Mouse (Mus musculus) lung, postnatal 10 days (tissue): ENCODE measurements around the gene Gm8332.
"Not testable (repeated sequence)": the region's sequence is repeated elsewhere in the genome, so short reads cannot be mapped to it uniquely, and the experiment has no call there.

Experiments used
- DNase-seq: peaks from one replicate; pipeline ENCODE4 v3.0.0; 2021

Gm8332 gene

DNA sequence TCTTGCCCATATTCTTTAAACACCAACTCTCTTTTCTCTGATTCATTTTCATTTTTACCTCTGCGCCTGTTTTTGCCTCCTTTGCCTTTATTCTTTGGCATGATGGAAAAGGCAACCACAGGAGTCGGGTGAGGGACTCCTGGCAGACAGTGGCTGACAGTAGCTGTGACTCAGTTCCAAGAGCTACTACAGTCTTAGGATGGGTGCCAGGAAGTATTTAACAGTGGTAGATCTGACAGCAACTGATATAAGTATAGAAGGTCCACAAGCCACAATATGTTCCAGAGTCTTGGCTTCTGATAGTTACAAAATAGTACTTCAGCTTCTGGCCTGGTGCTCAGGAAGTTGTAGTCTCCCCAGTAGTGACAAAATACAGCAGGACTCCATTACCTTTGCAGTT lies at the start of gene Gm8332:
Gm8332 (minus strand) TSS at position 101 of the 400 bp plus-strand sequence.
- DNase-seq = not testable (repeated sequence)

DNA sequence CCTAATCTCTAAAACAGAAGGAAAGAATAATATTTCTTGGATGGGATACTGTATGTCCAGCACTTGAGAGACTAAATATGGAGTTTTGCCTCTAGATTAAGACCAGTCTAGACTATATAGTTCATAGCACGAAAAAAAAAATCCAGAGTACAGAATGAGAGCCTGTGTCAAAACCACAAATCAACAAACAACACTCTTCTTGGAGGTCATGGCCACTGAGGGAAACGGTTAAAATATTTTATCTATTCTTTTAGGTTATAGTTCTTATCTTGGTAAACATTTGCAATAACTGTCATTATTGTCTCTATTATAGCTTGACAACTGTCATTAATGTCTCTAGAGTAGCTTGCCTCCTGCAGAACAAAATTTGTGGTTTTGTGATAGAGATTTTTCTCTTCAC lies 47.3 kb upstream of the Gm8332 start:
- DNase-seq = not testable (repeated sequence)

DNA sequence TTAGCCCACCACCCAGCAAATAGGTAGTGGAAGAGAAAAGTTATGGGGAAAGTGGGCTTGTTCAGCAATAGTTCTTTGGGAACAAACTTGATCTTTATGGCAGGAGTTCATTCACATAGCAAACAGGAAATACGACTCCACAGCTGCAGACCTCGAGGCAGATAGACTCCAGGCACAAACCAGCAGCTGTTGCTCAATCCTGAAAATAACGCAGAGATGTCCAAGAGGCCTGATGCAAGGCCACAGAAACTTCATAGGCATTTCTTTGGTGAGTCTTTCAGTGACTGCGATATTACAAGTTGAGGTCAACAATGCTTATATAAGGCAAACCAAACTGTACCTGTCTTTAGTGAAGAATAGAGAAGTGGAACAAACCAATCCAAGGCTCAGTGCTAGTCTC lies 43.2 kb upstream of the Gm8332 start:
- not testable (repeated sequence) for DNase-seq

DNA sequence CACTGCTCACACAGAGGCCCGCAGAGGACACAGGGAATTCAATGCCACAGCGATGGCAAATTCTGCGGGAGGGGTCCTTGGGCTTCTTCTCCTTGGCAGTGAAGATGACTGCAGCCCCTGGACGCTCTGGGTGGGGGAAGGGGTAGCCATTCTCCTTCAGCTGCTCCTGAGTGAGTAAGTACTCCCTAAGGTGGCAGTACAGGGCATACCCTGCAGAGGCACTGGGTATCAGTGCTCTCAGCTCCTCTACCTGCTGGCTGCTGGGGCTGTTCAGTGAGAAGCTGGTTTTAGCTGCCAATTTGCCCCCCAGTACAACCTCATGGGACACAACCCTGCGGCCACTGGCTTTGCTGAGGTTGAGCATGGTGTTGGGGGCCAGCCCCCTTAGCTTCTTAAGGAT lies 35.3 kb upstream of the Gm8332 start:
- DNase-seq = not testable (repeated sequence)

DNA sequence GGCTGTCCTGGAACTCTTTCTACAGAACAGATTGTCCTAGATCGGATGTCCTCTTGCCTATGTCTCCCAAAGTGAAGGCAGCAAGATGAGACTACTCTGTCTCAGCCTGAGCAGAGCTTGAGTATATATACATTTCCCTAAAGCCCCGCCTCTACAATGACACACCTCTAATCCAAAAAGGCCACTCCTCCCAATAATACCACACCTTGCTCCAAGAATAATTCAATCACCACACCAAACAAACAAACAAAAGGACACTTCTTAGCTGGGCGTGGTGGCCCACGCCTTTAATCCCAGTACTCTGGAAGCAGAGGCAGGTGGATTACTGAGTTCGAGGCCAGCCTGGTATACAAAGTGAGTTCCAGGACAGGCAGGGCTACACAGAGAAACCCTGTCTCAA lies 24.5 kb upstream of the Gm8332 start, which contains the start of gene Gm5662:
Gm5662 (minus strand) TSS at position 101 of the 400 bp plus-strand sequence.
- DNase-seq = not testable (repeated sequence)

DNA sequence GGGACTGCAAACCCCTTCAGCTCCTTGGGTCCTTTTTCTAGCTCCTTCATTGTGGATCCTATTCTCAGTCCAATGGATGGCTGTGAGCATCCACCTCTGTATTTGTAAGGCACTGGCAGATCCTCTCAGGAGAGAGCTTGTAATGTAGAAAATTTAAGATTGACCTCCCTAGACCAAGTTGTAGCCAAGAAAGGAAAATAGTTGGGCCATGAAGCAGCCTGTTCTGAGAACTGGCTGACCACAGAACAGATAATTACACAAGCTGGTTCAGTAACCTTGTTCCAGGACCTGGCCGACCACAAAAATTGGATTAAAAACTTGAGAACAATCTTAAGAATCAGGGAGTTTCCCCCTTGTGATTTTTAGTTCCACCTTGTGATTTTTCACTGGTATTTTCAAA lies 7.3 kb upstream of the Gm8332 start:
- no peak for DNase-seq

DNA sequence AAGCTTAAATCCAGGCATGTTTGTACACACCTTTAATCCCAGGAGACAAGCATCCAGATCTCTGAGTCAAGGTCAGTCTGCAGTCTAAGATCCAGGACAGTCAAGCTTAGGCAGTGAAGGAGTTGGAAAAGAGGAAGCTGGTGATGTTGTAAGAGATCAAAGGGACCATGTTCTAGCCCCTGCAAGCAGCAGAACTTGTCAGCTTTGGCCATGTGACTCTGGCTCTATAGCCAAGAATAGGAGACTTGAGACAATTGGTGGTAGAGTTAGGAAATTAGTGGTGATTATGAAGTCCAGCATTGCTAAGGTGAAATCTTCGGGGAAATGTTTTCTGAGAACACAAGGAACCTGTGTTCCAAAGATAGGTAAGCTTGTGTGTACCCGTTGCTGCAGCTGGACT lies 6.0 kb upstream of the Gm8332 start:
- not testable (repeated sequence) for DNase-seq

DNA sequence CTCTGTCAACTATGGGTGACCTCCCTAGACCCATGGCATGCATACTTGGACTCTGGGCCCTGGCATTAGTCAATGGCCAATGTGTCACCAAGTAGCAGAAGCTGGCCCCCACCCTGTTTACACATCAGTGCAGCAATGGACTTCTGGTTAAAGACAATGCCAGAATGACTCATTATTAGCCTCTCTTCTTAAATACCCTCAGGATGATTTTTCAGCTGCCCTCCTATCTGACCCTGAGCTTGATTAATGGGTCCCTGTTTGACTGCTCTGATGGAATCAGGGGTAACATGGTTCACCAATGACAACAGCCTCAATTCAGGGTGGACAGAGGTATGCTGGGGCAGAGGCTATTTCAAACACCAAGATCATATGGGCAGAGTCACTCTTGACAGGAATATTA lies 4.1 kb downstream of the Gm8332 start:
- not testable (repeated sequence) for DNase-seq

DNA sequence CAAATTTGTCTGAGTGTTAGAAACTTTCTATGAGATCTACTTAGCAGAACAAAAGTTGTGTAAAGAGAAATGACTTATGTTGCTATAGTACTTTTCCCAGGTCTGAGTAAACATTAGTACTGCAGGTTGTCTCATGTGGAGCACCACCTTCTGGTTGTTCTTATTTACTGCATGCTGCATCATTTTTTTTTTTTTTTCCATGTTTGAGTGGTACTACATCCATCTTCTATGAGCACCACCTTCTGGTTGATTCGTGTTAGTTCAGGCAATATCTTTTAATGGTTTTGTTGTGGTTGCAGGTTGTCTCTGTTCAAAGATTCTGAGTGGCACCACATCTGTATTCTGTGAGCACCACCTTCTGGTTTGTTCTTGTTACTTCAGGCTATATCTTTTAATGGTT lies 7.0 kb downstream of the Gm8332 start:
- not testable (repeated sequence) for DNase-seq

DNA sequence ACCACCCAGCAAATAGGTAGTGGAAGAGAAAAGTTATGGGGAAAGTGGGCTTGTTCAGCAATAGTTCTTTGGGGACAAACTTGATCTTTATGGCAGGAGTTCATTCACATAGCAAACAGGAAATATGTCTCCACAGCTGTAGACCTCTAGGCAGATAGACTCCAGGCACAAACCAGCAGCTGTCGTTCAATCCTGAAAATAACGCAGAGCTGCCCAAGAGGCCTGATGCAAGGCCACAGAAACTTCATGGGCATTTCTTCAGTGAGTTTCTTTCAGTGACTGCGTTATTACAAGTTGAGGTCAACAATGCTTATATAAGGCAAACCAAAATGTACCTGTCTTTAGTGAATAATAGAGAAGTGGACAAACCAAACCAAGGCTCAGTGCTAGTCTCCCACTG lies 30.5 kb downstream of the Gm8332 start:
- no peak for DNase-seq

DNA sequence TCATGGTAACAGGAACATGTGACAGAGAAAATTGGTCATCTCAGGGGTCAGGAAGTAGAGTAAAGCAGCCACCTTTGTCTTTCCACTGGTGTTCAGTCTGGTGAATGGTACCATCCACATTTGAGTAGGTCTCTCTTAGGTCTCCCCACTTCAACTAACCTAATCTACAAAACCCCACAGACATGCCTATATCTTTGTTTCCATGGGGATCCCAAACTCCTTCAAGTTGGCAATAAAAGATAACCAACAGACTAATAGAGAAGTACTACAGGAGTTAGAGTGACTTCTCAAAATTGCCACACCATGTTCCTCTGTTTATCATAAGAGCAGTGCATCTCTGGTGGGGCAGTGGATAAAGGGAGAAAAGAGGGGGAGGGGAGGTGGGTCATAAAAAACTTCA lies 31.8 kb downstream of the Gm8332 start:
- DNase-seq = not testable (repeated sequence)

DNA sequence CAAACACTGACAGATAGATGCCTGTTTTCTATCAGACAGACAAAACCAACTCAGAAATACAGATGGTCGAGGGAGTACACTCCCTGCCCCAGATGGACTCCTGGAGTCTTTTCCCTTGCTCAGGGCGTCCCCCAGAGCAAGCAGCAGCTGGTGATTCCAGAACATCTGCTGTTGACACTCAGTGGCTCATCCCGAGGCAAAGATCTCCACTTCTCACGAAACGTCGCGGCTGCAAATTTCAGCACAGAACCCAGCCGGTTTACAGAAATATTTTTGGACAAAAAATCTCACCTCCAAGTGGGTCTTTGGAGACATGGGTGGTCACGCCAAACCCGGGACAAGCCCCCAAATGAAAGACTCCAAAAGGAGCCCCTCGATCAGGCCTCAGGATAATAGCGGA lies 35.3 kb downstream of the Gm8332 start:
- DNase-seq = no peak

DNA sequence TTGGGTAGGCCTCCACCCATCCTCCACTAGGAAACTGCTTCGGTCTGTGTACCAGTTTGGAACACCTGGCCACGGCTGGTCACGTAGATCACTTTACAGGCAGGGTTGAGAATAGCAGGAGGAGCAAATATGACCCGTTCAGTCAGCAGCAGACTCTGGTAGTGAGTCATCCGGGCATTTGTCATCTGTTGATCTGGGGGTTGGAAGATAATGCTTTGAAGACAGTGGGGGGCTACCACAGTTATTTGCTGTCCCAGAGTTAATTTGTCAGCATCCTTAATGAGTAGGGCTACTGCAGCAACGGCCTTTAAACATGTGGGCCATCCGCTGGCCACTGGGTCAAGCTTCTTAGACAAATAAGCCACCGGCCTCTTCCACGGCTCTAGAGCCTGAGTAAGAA lies 38.4 kb downstream of the Gm8332 start:
- DNase-seq = not testable (repeated sequence)

DNA sequence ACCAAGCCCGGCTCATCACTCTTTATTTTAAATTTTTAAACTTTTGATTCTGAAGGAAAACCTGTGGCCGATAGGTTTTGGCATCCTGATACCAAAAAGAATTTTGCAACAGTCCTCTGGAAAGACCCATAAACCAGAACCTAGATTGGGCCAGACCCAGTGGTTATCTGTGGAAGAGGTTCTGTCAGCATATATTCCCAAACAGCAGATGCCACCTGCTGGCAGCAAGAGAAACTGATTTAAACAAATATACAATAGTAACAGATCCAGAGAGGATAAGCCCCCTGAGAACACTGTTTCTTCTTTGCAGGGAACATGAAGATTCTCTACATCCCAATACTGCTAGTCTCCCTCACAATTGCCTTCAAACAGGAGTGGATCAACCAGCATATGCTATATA lies 47.0 kb downstream of the Gm8332 start:
- no peak for DNase-seq
